Mouse (Mus musculus): ENCODE results near the gene Sez6.

Gene Sez6

DNA sequence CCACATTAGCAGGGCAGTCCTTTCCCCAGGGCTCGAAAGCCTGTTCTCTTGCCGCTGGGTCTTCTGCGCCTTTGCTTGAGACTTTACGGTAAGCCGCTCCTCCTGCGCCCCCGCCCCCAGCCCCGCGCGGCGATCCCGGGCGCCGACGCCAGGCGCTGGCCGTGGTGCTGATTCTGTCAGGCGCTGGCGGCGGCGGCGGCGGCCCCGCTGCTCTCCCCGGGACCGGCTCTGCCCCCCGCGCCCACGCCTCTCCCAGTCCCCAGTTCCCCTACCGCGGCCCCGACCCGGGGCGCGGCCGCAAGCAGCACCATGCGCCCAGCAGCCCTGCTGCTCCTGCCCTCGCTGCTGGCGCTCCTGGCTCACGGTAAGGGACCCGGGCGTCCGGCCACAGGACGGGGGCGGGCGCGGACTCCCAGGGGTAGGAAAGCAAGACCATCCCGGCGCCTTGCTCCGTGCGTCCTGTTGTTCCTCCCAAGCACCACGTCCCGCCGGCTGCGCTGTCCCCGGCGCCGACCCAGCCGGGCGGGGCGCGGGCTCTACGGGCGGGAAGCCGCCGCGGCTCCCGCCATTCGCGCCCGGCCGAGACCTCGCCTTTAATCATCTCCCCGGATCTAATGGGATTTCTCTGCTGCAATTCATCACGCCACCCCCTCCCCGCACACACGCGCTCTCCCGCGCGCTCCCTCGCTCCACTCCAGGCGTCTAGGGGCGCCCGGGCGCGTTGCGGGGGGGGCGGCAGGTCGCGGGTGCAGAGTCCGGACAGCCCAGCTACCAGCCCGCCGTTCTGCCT is at the start of gene Sez6:
Gene Sez6, plus strand, starts transcription at position 50 of the 790 bp plus-strand sequence.
- peak; percentile 86 for ATAC-seq (ENCODE audit: low TSS enrichment)

DNA sequence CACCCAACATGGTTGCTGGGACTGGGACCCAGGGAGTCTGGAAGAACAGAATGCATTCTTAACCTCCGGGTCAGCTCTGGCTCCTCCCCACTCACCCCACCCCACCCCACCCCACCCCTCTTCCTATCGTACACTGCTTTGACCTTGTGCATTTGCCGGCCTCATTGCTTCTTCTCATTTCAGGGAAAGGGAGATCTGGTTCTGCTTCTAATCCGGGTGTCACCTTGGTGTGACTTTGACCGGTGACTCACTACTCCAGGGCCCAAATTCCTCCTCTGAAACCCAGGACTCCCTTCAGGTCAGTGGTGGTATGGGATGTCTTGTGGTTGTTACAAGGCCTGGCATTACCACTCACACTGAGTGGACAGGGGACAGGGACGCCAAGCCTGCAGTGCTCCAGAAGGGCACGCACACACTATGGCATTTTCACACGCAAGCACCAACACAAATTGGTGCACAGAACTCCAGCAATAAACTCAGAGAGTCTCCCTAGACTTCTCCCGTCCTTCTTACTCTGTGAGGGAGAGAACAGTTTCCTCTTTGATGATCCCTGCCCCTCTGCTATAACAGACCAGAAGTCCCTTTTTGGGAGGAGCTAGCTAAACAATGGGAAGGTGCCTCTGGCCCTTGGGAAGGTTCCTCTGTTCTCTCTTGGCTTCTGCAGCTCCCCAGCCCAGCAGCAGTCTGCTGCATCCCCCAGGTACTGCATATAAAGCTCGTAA is 45.9 kb upstream of the Sez6 start:
- ATAC-seq (ENCODE audit: low TSS enrichment), result no peak

DNA sequence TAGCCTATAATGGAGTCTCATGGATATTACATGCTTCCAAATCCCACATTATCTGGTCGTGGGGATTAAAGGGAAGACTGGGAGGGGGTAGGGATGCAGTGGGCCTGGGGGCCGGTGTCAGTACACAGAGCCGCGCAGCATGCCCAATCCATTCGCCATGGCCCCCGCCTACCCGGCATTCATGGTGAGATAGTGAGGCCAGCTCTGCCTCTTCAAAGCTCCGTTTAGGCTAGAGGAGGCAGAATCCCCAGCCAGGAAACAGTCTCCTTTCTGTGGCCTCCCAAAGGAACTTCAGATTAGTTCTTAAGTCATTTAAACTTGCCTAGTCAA is 45.4 kb upstream of the Sez6 start:
- no peak for ATAC-seq (ENCODE audit: low TSS enrichment)

DNA sequence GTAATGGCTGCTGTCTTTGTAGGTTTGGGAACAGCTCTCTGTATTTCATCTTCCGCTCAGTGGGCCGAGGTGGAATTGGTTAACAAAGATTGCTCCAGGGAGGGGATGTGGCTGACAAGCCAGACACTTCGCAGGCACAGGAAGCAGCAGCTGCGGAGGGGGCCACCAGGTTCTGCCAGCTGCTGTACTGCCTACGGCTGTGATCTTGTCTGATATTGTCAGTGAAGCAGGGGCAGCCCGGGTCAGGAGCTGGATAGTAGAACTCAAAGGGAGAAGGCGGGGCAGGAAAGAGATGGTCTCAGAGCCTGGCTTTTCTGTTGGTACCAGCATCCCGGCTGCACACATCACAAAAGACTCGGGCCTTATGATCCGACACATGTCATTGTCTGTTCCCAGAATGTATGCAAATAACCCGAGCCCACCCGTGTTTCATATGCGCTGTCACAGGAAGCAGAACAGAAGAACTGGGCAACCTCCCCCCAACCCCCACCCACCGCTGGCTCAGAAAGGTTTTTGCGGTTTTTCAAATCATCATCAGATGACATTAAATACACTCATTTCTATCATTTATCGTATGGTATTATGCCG is 43.1 kb upstream of the Sez6 start:
- ATAC-seq (ENCODE audit: low TSS enrichment), result peak; percentile 55; the same call in 1 of the 2 replicates

DNA sequence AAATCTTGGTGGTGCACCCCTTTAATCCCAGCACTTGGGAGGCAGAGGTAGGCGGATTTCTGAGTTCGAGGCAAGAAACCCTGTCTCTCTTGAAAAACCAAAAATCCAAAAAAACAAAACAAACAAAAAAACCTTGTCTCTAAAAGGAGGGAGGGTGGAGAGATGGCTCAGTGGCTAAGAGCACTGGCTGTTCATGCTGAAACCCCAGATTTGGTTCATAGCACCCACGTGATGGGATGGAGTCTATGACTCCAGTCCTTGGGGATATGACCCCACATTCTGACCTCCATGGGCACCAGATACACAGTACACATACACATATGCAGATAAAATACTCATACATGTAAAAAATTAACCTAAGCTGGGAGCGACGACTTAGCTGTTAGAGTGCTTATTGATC is 41.8 kb upstream of the Sez6 start:
- no peak for ATAC-seq (ENCODE audit: low TSS enrichment)

DNA sequence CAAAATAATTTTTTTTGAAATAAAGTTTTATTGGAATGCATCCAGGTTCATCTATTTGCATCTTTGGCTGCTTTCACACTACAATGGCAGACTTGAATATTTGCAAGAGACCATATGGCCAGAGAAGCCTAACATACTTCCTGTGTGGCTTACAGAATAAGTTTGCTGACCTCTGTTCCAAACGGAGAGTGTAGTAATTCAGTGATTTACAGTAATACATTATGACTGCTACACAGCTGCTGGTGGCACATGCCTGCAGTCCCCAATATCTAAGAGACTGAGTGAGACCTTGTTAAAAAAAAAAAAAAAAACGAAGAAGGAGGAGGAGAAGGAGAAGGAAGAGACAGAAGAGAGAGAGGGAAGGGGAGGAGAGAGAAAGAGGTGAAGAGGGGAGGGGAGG is 41.1 kb upstream of the Sez6 start:
- no peak for ATAC-seq (ENCODE audit: low TSS enrichment)

DNA sequence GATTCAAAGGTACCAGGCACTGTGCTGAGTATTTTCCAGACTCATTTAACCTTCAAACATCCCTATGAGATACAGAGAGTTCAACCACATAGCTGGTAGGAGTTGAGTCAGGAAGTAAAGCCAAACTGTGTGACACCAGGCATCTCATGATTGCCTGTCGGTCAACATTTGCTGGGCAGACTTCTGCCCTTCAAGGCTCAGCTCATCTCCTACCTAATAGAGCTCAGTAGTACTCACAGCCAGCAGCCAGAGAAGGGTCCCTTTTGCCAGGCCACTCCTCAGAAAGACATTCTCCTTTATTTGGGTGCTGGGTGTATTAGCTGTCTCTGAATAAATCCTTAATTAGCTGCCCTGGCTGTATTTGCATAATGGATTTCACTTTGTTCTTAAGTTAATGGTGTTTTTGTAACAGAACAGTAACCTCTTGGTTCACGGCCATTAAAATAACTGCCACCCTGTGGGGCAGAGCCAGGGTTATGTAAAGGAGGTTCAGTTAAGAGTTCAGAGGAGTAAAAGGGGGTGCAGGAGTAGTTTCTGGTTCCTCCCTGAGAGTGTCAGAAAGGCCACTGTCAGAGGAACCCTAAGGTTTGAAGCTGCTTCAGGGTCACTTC is 39.8 kb upstream of the Sez6 start:
- ATAC-seq (ENCODE audit: low TSS enrichment), result no peak

DNA sequence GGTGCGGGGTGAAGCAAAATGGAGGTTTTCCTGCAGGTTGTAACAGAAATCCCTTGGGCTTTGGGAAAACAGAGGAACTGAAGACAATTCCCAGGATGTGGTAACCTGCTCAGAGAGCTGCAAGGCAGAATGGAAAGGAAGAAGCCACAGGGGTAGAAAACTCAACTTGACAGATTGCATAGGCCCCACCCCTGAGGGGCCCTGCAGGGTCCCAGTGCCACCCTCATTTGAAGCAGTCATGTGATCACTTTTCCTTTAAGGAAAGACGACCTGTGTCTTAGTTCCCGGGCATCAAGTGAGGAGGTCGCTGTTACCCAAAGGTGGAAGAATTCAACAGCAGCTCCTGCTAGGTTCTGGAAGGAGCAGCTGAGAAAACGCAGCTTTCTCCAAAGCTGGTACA is 37.7 kb upstream of the Sez6 start:
- ATAC-seq (ENCODE audit: low TSS enrichment), result no peak

DNA sequence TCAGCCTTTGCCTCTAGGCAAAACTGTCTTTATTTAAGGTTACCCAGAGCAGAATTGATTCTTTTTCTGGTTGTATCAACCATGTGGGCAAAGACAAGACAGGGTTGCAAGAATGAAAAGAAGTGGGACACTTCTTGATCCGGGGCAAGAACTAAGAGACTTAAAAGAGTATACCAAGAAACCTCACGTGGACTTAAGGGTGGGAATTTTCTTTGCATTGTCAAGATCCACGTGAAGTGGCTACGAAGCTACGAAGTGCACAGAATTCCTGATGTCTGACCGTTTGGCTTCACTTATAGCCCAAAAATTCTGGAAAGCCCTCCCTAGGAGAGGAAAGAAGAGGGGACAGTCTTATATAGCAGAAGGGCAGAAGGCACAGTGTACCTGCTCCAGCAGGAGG is 37.3 kb upstream of the Sez6 start:
- no peak for ATAC-seq (ENCODE audit: low TSS enrichment)

DNA sequence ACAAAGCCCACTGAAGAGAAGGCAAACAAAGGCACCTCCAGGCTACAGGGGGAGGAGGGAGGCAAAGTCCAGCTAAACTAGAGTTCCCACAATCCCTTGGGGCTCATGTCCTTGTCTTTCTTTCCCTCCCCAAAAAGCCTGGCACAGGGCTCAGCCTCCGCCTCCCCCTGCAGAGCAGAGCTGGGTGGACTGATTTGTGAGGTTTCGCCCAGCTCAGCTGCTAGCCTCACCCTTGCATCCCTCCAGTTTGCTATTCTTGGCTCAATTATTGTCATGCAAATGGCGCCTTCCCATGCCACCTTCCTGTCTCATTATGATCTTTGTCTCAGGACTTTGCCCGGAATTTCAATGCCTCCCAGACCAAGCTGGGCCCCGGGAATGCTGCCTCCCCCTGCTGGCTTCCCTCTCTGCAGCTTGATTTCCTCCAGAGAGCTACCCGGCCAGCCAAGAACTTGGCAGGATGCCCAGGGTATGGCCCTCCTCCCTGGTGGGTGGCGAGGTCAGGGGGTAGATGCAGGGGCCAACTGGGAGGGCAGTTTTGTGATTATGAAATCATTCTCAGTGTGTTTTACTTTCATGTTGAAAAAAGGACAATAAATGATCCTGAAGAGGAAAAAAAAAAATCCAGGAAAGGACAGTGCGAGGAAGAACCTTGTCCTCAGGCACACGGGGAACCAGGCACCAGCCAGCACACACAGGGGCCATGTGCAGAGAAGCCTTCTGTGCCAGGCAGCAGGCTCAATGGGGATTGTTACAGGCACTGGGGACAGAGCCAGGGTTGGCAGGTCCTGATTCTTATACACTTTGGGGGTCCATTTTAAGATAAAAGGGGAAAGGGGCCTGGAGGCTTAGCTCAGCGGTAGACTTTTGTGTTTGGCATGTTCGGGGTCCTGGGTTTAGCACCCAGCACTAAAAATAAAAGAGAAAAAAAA is 36.5 kb upstream of the Sez6 start, which contains the start of gene Pipox:
Gene Pipox, minus strand, starts transcription at position 310 of the 932 bp plus-strand sequence.
- peak; percentile 69 for ATAC-seq (ENCODE audit: low TSS enrichment)

DNA sequence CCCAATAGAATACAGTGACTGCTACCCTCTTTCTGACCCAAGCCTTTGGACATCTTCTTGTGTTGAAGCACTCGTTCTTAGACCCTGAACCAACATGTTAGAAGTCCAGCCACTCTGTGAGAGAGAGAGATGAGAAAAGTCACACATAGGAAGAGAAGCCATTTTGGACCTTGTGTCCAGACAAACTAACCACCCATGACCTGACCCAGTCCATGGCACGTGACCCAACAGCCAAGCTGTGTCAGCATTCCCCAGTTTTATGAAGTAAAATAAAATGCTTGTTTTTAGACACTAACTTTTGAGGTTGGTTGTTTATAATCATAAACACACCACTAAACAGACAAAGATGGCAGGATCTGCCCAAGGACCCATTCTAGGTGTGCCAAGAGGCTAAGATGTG is 35.6 kb upstream of the Sez6 start:
- ATAC-seq (ENCODE audit: low TSS enrichment), result no peak

DNA sequence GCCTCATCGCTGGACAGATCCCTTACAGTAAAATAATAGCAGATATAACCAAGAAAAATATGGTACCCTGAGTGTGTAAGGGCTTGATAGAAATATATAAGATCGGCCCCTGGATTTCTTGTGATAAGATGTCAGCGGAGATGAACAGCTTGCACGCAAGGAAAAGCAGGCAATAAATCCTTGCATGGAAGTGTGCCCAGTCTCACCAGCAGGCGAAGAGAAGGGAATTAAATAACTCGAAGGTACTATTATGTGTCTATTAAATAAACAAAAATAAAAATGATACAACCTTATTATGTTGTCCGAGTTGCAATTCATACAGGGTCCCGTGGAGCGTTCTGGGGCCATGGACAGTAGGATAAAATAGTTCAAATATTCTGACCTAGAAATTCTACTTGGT is 34.6 kb upstream of the Sez6 start:
- no peak for ATAC-seq (ENCODE audit: low TSS enrichment)

DNA sequence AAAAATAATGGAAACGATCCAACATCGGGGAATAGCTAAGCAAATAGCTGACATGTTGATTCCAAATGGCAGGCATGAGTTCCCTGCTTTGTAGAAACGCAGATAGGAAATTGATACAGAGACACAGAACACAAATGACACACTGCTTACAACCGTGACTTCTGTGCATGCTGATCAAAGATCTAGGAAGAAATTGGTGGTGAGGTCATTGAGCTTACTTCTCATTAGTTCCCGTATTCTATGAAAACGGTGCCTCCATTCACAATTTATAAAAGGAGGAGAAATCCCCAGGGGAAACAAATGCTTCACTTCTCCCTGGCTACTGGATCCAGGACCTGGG is 34.1 kb upstream of the Sez6 start:
- ATAC-seq (ENCODE audit: low TSS enrichment), result no peak

DNA sequence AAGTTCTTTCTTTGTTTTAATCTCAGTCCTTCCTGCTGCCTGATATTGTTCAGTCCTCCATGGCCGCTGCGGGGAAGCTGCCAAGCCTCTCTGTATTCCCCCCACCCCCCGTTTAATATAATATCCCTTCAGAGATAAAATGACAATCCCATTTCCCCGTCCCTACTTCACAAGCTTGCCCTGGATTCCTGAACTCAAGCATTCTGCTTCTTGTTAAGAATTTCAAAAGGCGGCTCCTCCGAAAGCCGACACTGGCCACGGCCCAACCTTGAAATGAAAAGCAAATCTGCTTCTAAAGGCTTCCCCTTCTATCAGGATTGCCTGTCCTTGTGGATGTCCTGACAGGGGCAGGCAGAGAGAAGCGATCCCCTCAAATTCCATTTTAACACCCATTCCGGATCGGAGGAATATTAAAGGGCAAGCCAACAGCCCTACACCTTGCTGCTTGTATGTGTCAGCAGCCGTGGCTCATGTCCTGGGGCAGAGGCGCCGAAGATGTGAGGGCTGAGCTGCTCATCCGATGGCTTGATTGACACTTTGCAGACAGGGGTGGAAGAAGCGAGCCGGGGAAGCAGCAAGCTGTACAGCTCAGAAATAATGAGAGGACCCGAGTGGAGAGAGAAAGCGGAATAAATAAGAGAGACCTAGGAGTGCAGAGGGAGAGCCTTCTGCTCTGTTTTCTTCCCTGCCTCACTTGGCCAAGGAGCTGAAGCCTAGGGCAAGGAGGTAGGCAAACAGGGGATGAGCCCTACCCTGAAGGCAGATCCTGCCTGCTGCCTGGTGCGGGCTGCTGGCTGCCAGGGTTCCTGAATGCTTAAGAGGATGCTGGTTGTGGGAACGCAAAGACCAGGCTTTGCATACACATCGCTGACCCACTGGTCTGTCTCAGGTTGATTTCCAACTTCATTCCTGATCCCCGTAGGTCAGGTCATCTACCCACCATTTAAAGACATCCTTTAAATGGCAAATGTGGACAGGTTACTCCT is 33.5 kb upstream of the Sez6 start:
- ATAC-seq (ENCODE audit: low TSS enrichment), result peak; percentile 31

DNA sequence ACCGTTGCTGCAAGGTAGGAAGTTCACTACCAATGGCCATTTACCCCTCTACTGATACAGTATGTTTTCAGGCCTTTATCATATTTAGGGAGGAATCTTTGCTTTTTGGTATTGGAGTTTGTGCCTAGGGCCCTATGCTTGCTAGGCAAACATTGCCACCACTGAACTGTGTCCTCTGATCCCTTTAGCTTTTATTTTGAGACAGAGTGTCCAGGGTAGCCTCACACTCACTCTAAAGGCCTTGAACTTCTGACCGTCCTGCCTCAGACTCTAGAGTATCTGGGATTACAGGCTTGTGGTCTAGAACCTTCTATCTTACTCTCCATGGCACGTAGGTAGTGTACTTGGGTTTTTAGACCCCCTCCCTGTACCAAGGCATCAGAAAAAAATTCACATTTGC is 30.4 kb upstream of the Sez6 start:
- no peak for ATAC-seq (ENCODE audit: low TSS enrichment)

DNA sequence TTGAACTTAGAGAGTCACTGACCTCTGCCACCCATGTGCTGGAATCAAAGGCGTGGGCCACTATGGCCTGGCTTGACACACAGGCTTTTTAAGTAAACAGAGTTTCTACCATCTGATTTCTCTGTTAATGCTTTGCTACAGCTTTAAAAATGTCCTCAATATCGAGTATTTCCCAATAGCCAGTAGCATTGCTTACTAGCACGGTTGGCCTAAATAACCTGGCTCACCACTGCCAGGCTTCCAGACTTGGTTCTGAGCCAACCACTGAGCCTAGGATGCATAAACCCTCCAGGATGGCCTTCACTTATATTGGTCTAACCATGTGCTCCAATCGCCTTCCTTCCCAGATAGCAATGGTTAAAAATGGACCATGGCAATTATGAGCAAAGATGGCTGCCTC is 29.9 kb upstream of the Sez6 start:
- no peak for ATAC-seq (ENCODE audit: low TSS enrichment)

DNA sequence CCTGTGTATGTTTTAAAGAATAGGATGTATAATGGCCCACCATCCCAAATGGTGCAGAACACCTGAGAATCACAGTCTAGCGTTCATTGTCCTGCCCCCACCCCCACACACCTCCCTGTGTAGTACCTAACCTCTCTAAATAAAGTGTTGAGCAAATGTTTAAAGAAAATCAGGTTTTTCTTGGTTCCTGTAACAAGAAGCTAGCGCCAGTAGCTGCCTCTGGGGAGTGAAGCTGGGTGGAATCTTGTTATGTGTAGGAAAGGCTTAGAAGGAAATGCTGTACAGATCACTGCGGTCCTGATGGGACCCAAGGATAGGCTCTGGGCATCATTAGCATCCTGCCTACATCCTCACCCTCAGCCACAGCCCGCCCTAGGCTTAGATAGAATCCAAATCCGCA is 29.2 kb upstream of the Sez6 start:
- ATAC-seq (ENCODE audit: low TSS enrichment), result no peak

DNA sequence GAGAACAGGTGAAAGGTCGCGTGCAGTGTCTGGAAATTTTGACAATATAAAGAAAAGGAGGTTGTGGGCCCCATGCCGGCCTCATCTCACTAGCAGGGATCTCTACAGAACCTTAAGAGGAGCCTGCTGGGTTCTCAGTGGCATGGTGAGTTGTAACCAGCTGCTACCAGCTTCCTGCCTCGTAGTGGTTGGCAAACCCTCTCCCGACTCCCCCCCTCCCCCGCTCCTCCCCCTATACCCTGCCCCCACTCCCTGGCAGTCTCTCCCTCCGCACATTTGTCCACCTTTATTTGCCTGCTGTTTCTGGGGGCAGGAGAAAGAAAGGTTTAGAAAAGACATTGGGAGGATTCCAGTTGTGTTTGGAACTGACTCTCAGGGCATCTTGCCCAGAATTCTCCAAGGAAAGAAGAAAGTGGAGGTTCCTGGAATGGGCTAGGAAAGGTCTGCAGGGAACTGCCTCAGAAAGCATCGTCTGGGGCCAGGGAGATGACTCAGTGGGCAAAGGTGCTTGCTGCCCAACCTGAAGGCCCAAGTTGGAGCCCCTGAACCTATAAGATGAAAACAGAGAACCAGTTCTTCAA is 28.7 kb upstream of the Sez6 start:
- ATAC-seq (ENCODE audit: low TSS enrichment), result 0 out of 2 replicates have a peak, but pooled peaks have one; percentile 20

DNA sequence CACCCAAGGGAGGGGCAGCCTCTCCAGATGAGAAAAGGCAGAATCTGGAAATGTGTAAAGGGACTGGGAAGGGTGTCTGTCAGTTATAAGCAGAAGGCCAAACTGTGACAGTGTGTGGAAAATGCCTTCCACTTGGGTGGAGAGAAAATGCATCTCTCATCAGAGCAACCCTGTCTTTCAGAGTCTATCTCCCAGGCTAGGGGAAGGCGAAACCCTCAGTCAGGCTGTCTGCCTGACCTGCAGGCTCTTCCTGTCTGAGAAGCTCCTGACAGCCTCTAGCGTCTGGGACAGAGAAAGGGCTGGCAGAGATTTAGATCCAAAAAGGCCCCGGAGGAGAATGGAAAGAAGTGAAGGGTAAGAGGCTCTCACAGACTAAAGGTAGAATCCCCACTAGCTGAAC is 26.8 kb upstream of the Sez6 start:
- no peak for ATAC-seq (ENCODE audit: low TSS enrichment)

DNA sequence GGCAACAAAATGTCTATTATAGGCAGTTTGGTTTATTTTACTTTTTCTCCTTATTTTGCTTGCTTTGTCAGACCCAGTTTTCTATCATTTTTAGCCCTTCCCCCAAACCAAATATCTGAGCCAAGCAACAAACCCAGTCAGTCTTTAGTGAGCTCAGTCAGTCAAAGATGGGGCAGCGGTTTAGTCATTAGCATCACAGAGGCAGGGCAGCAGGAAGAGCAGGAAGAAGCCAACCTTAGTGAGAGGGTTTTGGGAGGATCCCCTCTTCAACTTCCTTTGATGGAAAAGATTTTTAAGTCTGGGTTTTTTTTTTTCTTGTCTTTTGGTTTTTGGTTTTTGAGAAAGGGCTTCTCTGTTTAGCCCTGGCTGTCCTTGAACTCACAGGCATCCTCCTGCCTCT is 25.9 kb upstream of the Sez6 start:
- no peak for ATAC-seq (ENCODE audit: low TSS enrichment)
